Mouse (Mus musculus) testis, adult 2 months (tissue): ENCODE measurements around the gene Ccl22.

Experiments used
- CTCF ChIP-seq: fragments of 200-500 bp; IDR thresholded peaks from 2 replicates; pipeline ENCODE4 v1.5.1; 2012; ENCODE audit warnings: low read depth, mild to moderate bottlenecking, inconsistent platforms, low read length, moderate library complexity; ENCODE audit not compliant: control insufficient read depth, insufficient read depth, insufficient replicate concordance
- POLR2A ChIP-seq: fragments of 200-500 bp; IDR thresholded peaks from 2 replicates; pipeline ENCODE4 v1.6.1; 2012; ENCODE audit warnings: low read depth, mild to moderate bottlenecking, inconsistent platforms, low read length, moderate library complexity; ENCODE audit not compliant: control insufficient read depth

- TF ChIP-seq CTCF (peak; percentile 31; the same call in 1 of the 2 replicates), POLR2A (no peak)
Measured at GRCm38 (mm10) chr8:94740591-94740990, 4.8 kb upstream of the Ccl22 start.
